Mouse (Mus musculus) kidney, embryonic 14.5 days (tissue): Measurements from ENCODE around the gene Inhbc. TPM values are rescaled to one million over a fixed set of nuclear protein-coding genes. Genes with fewer than 3 reads are reported as not detected.
"Not testable (repeated sequence)": the region's sequence is repeated elsewhere in the genome, so short reads cannot be mapped to it uniquely, and the experiment has no call there.

Source experiments
- ATAC-seq: fragments of 200-750 bp; cut with Nextera tagmentation; 2 replicates; pipeline ENCODE4 v1.8.0; 2017; ENCODE audit warnings: moderate number of reproducible peaks, mild to moderate bottlenecking, moderate TSS enrichment, moderate library complexity; ENCODE audit not compliant: low FRiP score, low TSS enrichment
- H3K27ac ChIP-seq: fragments of 300-500 bp; sonication (generic); 2 replicates; pipeline ENCODE4 v1.5.1; 2014; ENCODE audit warnings: low read depth, mild to moderate bottlenecking, low read length, moderate library complexity, mixed read lengths
- H3K27me3 ChIP-seq: fragments of 300-500 bp; sonication (generic); 2 replicates; pipeline ENCODE4 v1.6.1; 2014; ENCODE audit warnings: mild to moderate bottlenecking, low read length; ENCODE audit not compliant: control insufficient read depth, insufficient read depth
- H3K36me3 ChIP-seq: fragments of 300-500 bp; sonication (generic); 2 replicates; pipeline ENCODE4 v1.6.1; 2014; ENCODE audit warnings: low read length, mixed read lengths; ENCODE audit not compliant: control insufficient read depth, insufficient read depth
- H3K4me1 ChIP-seq: fragments of 300-500 bp; sonication (generic); 2 replicates; pipeline ENCODE4 v1.6.1; 2014; ENCODE audit warnings: low read length, mixed read lengths; ENCODE audit not compliant: control insufficient read depth, insufficient read depth
- H3K4me2 ChIP-seq: fragments of 300-500 bp; sonication (generic); replicated peaks from 2 replicates; pipeline ENCODE4 v1.6.1; 2014; ENCODE audit warnings: low read depth, mild to moderate bottlenecking, low read length
- H3K4me3 ChIP-seq: fragments of 300-500 bp; sonication (generic); 2 replicates; pipeline ENCODE4 v1.5.1; 2014; ENCODE audit warnings: mild to moderate bottlenecking, low read length
- H3K9ac ChIP-seq: fragments of 300-500 bp; sonication (generic); 2 replicates; pipeline ENCODE4 v1.6.1; 2014; ENCODE audit warnings: low read depth, mild to moderate bottlenecking, low read length, moderate library complexity
- H3K9me3 ChIP-seq: fragments of 300-500 bp; sonication (generic); 2 replicates; pipeline ENCODE4 v1.6.1; 2016; ENCODE audit warnings: low read length; ENCODE audit not compliant: control insufficient read depth
- WGBS: fragments of 180-500 bp; shearing (Covaris S2); extraction: QIAGEN DNeasy Blood & Tissue Kit; methylation state at CpG from one replicate; pipeline ENCODE4 v1.1.7; 2014; 5-methylcytosine and 5-hydroxymethylcytosine counted together
- polyA plus RNA-seq: library from polyadenylated mRNA; unstranded; fragments of >200 nt; fragmentation: Nextera tagmentation; extraction: Ambion mirVana; gene quantifications from 2 replicates; pipeline ENCODE4 v1.2.1, GENCODE M21; 2014

Inhbc gene
- polyA plus RNA-seq, 1 experiment from 2014 or later = 0.22 TPM

DNA sequence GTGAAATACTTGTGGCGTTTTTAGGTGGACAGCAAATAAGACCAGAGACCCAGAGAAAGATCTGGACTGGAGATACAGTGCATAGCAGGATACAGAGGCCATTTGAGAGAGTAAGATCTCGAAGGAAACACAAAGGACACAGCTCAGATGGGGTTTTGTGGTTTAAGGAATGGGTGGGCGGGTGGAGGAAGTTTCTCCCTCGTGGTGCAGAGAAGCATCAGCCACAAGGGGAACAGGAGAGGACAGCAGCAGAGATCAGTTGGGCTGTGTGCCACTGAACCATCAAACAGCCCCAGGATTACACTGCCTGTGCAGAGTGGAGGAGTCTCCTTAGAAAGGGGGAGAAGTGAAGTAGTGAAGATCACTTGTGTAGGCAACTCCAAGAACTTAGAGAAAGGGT is 52.2 kb downstream of the Inhbc start:
- H3K27me3 ChIP-seq = no peaks in the 10 kb centered on the region
- no peaks in the 10 kb centered on the region for H3K9me3 ChIP-seq
- H3K9ac ChIP-seq = no peak overlapping the region
- H3K4me3 ChIP-seq = no peak overlapping the region
- no peaks in the 10 kb centered on the region for H3K4me1 ChIP-seq
- no peaks in the 10 kb centered on the region for H3K36me3 ChIP-seq
- no peak overlapping the region for H3K27ac ChIP-seq
- H3K4me2 ChIP-seq = no peak overlapping the region
- ATAC-seq = no peak
- 49% methylated on average over 4 of the region's 4 CpGs for WGBS

DNA sequence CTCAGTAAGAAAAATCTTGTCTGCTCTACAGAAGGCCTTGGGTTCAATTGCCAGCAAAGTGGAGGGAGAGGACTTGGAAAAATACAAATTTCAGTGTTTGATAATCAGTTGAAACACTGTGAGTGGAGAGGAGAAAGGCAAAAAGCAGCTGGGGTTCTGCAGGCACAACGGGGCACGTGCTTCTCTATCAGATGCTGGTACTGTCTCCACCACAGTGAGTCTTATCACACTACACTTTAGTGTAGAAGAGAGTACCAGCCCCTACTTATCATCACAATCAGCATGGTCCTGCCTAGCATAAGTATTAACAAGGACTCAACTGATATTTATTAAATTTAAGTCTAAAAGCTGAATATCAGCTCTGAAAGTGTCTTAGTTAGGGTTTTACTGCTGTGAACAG is 53.0 kb downstream of the Inhbc start:
- no peaks in the 10 kb centered on the region for H3K9me3 ChIP-seq
- H3K9ac ChIP-seq = no peak overlapping the region
- H3K27ac ChIP-seq = no peak overlapping the region
- no peak for ATAC-seq
- 82% methylated on average over 2 of the region's 2 CpGs for WGBS
- no peak overlapping the region for H3K4me2 ChIP-seq
- no peaks in the 10 kb centered on the region for H3K4me1 ChIP-seq
- no peaks in the 10 kb centered on the region for H3K36me3 ChIP-seq
- no peaks in the 10 kb centered on the region for H3K27me3 ChIP-seq
- no peak overlapping the region for H3K4me3 ChIP-seq

DNA sequence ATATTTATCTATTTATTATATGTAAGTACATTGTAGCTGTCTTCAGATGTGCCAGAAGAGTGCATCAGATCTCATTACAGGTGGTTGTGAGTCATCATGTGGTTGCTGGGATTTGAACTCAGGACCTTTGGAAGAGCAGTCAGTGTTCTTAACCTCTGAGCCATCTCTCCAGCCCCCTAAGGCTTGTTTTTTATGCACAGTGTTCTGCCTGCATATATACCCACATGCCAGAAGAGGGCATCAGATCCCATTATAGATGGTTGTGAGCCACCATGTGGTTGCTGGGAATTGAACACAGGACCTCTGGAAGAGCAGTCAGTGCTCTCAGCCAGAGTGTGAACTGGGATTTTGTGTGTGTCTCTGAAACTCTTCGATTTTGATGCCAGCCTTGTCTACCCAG is 55.3 kb downstream of the Inhbc start:
- H3K4me1 ChIP-seq, H3K4me2 ChIP-seq, H3K9ac ChIP-seq, H3K4me3 ChIP-seq, H3K9me3 ChIP-seq, H3K36me3 ChIP-seq, ATAC-seq, H3K27ac ChIP-seq, H3K27me3 ChIP-seq: not testable (repeated sequence)
- 84% methylated on average over 1 of the region's 1 CpGs for WGBS

DNA sequence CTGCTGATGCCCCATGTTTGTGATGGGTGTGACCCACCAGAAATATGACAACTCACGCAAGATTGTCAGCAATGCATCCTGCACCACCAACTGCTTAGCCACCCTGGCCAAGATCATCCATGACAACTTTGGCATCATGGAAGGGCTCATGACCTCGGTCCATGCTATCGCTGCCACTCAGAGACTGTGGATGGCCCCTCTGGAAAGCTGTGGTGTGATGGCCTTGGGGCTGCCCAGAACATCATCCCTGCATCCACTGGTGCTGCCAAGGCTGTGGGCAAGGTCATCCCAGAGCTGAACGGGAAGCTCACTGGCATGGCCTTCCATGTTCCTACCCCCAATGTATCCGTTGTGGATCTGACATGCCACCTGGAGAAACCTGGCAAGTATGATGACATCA is 56.7 kb downstream of the Inhbc start:
- H3K9ac ChIP-seq, H3K27me3 ChIP-seq, H3K4me1 ChIP-seq, H3K27ac ChIP-seq, H3K9me3 ChIP-seq, ATAC-seq, H3K4me2 ChIP-seq, H3K4me3 ChIP-seq: not testable (repeated sequence)
- 94% methylated on average over 5 of the region's 5 CpGs for WGBS
- peaks cover 11% of the 10 kb centered on the region for H3K36me3 ChIP-seq

DNA sequence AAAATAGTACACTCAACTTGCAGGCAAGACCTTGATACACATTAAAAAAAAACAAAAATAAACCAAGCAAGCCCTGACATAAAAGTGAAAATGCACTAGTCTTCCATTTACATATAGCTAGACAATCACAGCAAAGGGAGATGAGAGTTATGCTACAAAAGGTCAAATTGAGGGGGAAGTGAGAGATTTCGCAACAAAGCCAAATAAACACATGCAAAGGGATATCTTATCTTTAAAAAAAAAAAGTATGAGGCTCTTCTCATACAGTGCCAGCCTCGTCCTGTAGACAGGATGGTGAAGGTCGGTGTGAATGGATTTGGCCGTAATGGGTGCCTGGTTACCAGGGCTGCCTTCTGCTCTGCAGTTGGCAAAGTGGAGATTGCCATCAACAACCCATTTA is 57.4 kb downstream of the Inhbc start:
- Histone ChIP-seq H3K4me2 (no peak overlapping the region), H3K4me3 (no peak overlapping the region), H3K9me3 (no peaks in the 10 kb centered on the region), H3K4me1 (peaks cover 8% of the 10 kb centered on the region), H3K36me3 (peaks cover 17% of the 10 kb centered on the region), H3K27me3 (no peaks in the 10 kb centered on the region), H3K9ac (no peak overlapping the region), H3K27ac (no peak overlapping the region)
- WGBS = 83% methylated on average over 4 of the region's 4 CpGs
- no peak for ATAC-seq

DNA sequence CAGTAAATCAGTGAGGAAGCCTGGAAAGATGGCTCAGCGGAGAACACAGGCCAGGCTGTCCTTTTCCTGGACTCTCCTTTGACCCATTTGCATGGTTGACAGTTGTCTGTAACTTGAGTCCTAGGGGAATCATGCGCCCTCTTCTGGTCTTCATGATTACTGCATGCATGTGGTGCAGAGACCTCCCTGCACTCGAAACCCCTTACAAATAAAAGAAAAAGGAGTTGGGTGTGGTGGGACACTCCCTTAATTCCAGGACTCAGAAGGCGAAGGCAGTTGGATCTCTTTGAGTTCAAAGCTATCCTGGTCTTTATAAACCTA is 57.9 kb downstream of the Inhbc start:
- Histone ChIP-seq H3K4me3 (peak overlapping the region; percentile 83), H3K4me2 (peak overlapping the region; percentile 66), H3K27ac (no peak overlapping the region), H3K4me1 (peaks cover 8% of the 10 kb centered on the region), H3K9ac (peak overlapping the region; percentile 87; the same call in 1 of the 2 replicates), H3K27me3 (no peaks in the 10 kb centered on the region), H3K36me3 (peaks cover 23% of the 10 kb centered on the region), H3K9me3 (no peaks in the 10 kb centered on the region)
- WGBS = under 1% methylated on average over 4 of the region's 4 CpGs
- peak; percentile 57 for ATAC-seq

DNA sequence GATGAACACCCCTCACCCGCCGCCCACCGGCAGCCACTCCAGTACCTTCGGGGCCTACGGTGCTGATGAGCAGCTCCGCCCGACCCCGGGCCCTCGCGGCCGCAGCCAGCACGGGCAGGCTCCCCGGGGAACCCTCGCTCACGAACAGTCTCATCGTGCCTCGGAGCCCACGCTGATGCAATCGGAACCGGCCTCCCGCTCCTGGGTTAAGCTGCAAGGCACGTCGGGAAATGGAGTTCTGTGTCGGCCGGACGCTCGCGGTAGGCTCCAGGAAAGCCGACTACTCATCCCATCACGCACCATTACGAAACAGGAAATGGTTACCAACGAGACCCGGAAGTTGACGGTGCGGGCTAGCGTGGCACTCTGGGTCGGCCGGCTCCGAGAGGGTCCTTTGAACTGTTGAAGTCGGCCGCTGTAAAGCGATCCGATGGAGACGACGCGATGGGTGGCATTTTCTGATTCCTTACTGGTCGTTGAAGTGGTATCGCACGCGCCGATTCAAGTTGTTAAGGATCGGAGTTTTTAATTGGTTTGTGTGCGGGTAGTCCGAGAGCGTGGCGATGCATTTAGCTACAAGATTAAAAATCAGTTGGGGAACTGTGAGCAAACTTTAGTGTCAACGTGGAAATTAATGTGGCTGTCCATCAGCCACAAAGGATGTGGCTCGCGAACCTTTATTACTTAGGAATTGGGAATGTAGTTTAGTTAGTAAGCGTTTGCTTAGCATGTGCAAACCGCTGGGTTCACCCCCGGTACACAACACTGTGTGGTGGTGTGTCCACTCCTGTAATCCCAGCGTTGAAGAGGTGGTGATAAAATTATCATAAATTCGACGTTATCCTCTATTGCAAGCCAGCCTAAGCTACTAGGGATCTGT is 58.5 kb downstream of the Inhbc start, which contains the start of gene Mars:
Gene Mars, minus strand, starts transcription at position 311 of the 880 bp plus-strand sequence.
- peak within 1 kb of the TSS; percentile 74 for H3K27ac ChIP-seq
- H3K4me3 ChIP-seq = peak within 1 kb of the TSS; percentile 83
- no peaks in the 10 kb centered on the region for H3K27me3 ChIP-seq
- ATAC-seq = peak; percentile 94
- H3K9me3 ChIP-seq = no peaks in the 10 kb centered on the region
- H3K9ac ChIP-seq = peak within 1 kb of the TSS; percentile 87
- peaks cover 8% of the 10 kb centered on the region for H3K4me1 ChIP-seq
- WGBS = under 1% methylated on average over 65 of the region's 65 CpGs
- peak within 1 kb of the TSS; percentile 66 for H3K4me2 ChIP-seq
- peaks cover 29% of the 10 kb centered on the region for H3K36me3 ChIP-seq

DNA sequence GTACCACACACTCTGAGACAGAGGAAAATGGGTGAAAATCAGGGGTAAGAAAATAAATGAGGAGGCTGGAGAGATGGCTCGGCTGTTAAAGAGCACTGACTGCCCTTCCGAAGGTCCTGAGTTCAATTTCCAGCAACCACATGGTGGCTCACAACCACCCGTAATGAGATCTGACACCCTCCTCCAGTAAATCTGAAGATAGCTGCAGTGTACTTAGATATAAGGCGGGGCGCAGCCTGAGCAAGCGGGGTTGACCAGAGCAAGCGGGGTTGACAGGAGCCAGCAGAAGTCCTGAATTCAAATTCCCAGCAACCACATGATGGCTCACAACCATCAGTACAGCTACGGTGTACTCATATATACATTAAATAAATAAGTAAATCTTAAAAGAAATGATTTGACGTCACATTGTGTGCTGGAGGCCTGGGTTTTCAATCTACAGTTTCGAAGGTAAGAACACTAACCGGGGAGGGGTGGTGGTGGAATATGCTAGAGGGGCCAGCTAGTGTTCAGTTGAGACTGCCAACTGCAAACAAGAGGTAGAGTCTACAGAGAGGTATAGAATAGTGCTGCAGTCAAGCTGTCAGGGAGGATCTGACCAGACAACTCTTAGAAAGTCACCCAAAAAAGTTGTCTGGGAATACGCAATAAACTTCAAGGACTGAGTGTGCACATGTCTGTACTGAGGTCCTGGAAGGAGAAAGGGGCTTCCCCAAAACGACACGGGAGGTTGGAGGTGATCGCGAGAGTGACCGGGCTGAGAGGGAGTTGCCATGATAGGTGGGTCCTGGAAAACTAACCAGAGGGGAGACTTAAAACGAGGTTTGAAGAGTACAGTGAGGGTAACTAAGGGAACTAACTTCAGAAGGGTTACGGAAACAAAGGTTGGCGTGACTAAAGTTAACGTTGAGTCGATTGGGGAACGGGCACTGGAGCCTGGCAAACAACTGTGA is 59.4 kb downstream of the Inhbc start:
- peak overlapping the region; percentile 83 for H3K4me3 ChIP-seq
- peaks cover 8% of the 10 kb centered on the region for H3K4me1 ChIP-seq
- peak overlapping the region; percentile 66 for H3K4me2 ChIP-seq
- no peaks in the 10 kb centered on the region for H3K9me3 ChIP-seq
- H3K27ac ChIP-seq = peak overlapping the region; percentile 74; the same call in 1 of the 2 replicates
- WGBS = 37% methylated on average over 23 of the region's 23 CpGs
- H3K36me3 ChIP-seq = peaks cover 38% of the 10 kb centered on the region
- H3K9ac ChIP-seq = peak overlapping the region; percentile 87
- ATAC-seq = peak; percentile 44
- no peaks in the 10 kb centered on the region for H3K27me3 ChIP-seq

DNA sequence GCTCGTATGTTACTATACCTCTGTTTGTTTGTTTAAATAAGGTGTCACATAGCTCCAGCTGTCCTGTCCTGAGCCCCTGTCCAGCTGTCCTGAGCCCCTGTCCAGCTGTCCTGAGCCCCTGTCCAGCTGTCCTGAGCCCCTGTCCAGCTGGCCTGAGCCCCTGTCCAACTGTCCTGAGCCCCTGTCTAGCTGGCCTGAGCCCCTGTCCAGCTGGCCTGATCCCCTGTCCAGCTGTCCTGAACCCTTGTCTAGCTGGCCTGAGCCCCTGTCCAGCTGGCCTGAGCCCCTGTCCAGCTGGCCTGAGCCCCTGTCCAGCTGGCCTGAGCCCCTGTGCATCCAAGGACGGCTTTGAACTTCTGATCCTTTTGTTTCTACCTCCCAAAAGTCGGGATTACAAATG is 61.1 kb downstream of the Inhbc start:
- not testable (repeated sequence) for H3K4me2 ChIP-seq, H3K9me3 ChIP-seq
- 92% methylated on average over 3 of the region's 3 CpGs for WGBS

More for the DNA sequence above, 61.1 kb downstream of the Inhbc start:
- H3K4me1 ChIP-seq, H3K4me3 ChIP-seq, H3K9ac ChIP-seq, H3K27me3 ChIP-seq, H3K27ac ChIP-seq, ATAC-seq: not testable (repeated sequence)
- peaks cover 54% of the 10 kb centered on the region for H3K36me3 ChIP-seq
